Mouse (Mus musculus): ENCODE measurements around the gene Thsd7a.

- TF ChIP-seq CTCF (IDR thresholded peaks at IDR 0.05; ENCODE audit: borderline replicate concordance, control insufficient read depth, extremely low read depth, insufficient read depth, low read length, poor library complexity): no peak
- TF ChIP-seq POLR2A (IDR thresholded peaks at IDR 0.05; ENCODE audit: control insufficient read depth, extremely low read depth, insufficient read depth, low read length, poor library complexity): no peak
Measured at GRCm38 (mm10) chr6:12352165-12352719, 397.0 kb downstream of the Thsd7a start.

All from thymus, adult 2 months (tissue).